Mouse (Mus musculus) kidney, embryonic 16.5 days (tissue): ENCODE data around the gene Olfr65. TPM values are rescaled to one million over a fixed set of nuclear protein-coding genes. Genes with fewer than 3 reads are reported as not detected.
A peak's percentile ranks its signal among the peaks of the same experiment; 100 is the strongest.

Experiments used
- ATAC-seq: fragments of 200-750 bp; cut with Nextera tagmentation; 2 replicates; pipeline ENCODE4 v1.8.0; 2017; ENCODE audit warnings: moderate TSS enrichment; ENCODE audit not compliant: low FRiP score, low TSS enrichment
- H3K27ac ChIP-seq: fragments of 300-500 bp; sonication (generic); 2 replicates; pipeline ENCODE4 v1.5.1; 2014; ENCODE audit warnings: low read length
- H3K27me3 ChIP-seq: fragments of 300-500 bp; sonication (generic); 2 replicates; pipeline ENCODE4 v1.6.1; 2014; ENCODE audit warnings: low read length, control low read depth, mixed read lengths; ENCODE audit not compliant: insufficient read depth
- H3K36me3 ChIP-seq: fragments of 300-500 bp; sonication (generic); 2 replicates; pipeline ENCODE4 v1.6.1; 2014; ENCODE audit warnings: low read length, control low read depth, mixed read lengths; ENCODE audit not compliant: insufficient read depth
- H3K4me1 ChIP-seq: fragments of 300-500 bp; sonication (generic); 2 replicates; pipeline ENCODE4 v1.6.1; 2014; ENCODE audit warnings: low read length, control low read depth, mixed read lengths; ENCODE audit not compliant: insufficient read depth
- H3K4me2 ChIP-seq: fragments of 300-500 bp; sonication (generic); replicated peaks from 2 replicates; pipeline ENCODE4 v1.6.1; 2014; ENCODE audit warnings: low read depth, low read length
- H3K4me3 ChIP-seq: fragments of 300-500 bp; sonication (generic); 2 replicates; pipeline ENCODE4 v1.5.1; 2014; ENCODE audit warnings: mild to moderate bottlenecking, low read length
- H3K9ac ChIP-seq: fragments of 300-500 bp; sonication (generic); replicated peaks from 2 replicates; pipeline ENCODE4 v1.6.1; 2014; ENCODE audit warnings: low read length
- H3K9me3 ChIP-seq: fragments of 300-500 bp; sonication (generic); 2 replicates; pipeline ENCODE4 v1.6.1; 2016; ENCODE audit warnings: low read length, control low read depth
- WGBS: fragments of 180-500 bp; shearing (Covaris S2); extraction: QIAGEN DNeasy Blood & Tissue Kit; methylation state at CpG from one replicate; pipeline ENCODE4 v1.1.7; 2014; 5-methylcytosine and 5-hydroxymethylcytosine counted together
- polyA plus RNA-seq: library from polyadenylated mRNA; unstranded; fragments of >200 nt; fragmentation: Nextera tagmentation; extraction: Ambion mirVana; gene quantifications from 2 replicates; pipeline ENCODE4 v1.2.1, GENCODE M21; 2015

Olfr65 gene
- polyA plus RNA-seq, 1 experiment from 2014 or later: not detected

- no peak for ATAC-seq
- WGBS: 63% methylated on average over 1 of the region's 1 CpGs
- no peak within 1 kb of the TSS for H3K9ac ChIP-seq
- no peak within 1 kb of the TSS for H3K4me2 ChIP-seq
- no peak within 1 kb of the TSS for H3K4me3 ChIP-seq
- no peak within 1 kb of the TSS for H3K27ac ChIP-seq
- H3K9me3 ChIP-seq: no peaks in the 10 kb centered on the region
- no peaks in the 10 kb centered on the region for H3K27me3 ChIP-seq
- no peaks in the 10 kb centered on the region for H3K4me1 ChIP-seq
- no peaks in the 10 kb centered on the region for H3K36me3 ChIP-seq
Measured at GRCm38 (mm10) chr7:103894385-103894784, 8.9 kb upstream of the Olfr65 start, which contains the start of gene Olfr64. Gene Olfr64, minus strand, starts transcription at chr7:103894485.

GRCm38 (mm10) chr7:103910047-103910446 lies 6.8 kb downstream of the Olfr65 start:
- Histone ChIP-seq H3K36me3 (no peaks in the 10 kb centered on the region), H3K27ac (no peak overlapping the region), H3K4me2 (no peak overlapping the region), H3K27me3 (no peaks in the 10 kb centered on the region), H3K9me3 (no peaks in the 10 kb centered on the region), H3K4me1 (no peaks in the 10 kb centered on the region), H3K9ac (no peak overlapping the region), H3K4me3 (no peak overlapping the region)
- 0 out of 2 replicates have a peak, but pooled peaks have one; percentile 59 for ATAC-seq
- 2% methylated on average over 3 of the region's 3 CpGs for WGBS

- no peaks in the 10 kb centered on the region for H3K9me3 ChIP-seq
- no peak overlapping the region for H3K4me2 ChIP-seq
- H3K36me3 ChIP-seq: no peaks in the 10 kb centered on the region
- ATAC-seq: peak; percentile 65; the same call in 1 of the 2 replicates
- no peak overlapping the region for H3K4me3 ChIP-seq
- H3K27ac ChIP-seq: no peak overlapping the region
- H3K9ac ChIP-seq: no peak overlapping the region
- no peaks in the 10 kb centered on the region for H3K4me1 ChIP-seq
- WGBS: 45% methylated on average over 8 of the region's 8 CpGs
- H3K27me3 ChIP-seq: no peaks in the 10 kb centered on the region
Measured at GRCm38 (mm10) chr7:103912969-103913511, 9.8 kb downstream of the Olfr65 start.

GRCm38 (mm10) chr7:103915338-103915737 lies 12.1 kb downstream of the Olfr65 start:
- no peaks in the 10 kb centered on the region for H3K27me3 ChIP-seq
- H3K9ac ChIP-seq: no peak overlapping the region
- H3K4me2 ChIP-seq: no peak overlapping the region
- ATAC-seq: no peak
- H3K27ac ChIP-seq: no peak overlapping the region
- no peaks in the 10 kb centered on the region for H3K4me1 ChIP-seq
- no peak overlapping the region for H3K4me3 ChIP-seq
- no peaks in the 10 kb centered on the region for H3K9me3 ChIP-seq
- no peaks in the 10 kb centered on the region for H3K36me3 ChIP-seq

- H3K9me3 ChIP-seq: no peaks in the 10 kb centered on the region
- H3K36me3 ChIP-seq: no peaks in the 10 kb centered on the region
- no peak within 1 kb of the TSS for H3K4me3 ChIP-seq
- no peak for ATAC-seq
- H3K4me1 ChIP-seq: no peaks in the 10 kb centered on the region
- no peak within 1 kb of the TSS for H3K9ac ChIP-seq
- H3K27ac ChIP-seq: no peak within 1 kb of the TSS
- H3K27me3 ChIP-seq: no peaks in the 10 kb centered on the region
- no peak within 1 kb of the TSS for H3K4me2 ChIP-seq
Measured at GRCm38 (mm10) chr7:103928525-103928924, 25.2 kb downstream of the Olfr65 start, which contains the start of gene Olfr631. Gene Olfr631, plus strand, starts transcription at chr7:103928825.

- no peaks in the 10 kb centered on the region for H3K36me3 ChIP-seq
- H3K27me3 ChIP-seq: no peaks in the 10 kb centered on the region
- ATAC-seq: no peak
- no peaks in the 10 kb centered on the region for H3K9me3 ChIP-seq
- no peaks in the 10 kb centered on the region for H3K4me1 ChIP-seq
- H3K9ac ChIP-seq: no peak within 1 kb of the TSS
- H3K4me2 ChIP-seq: no peak within 1 kb of the TSS
- WGBS: 83% methylated on average over 2 of the region's 2 CpGs
- no peak within 1 kb of the TSS for H3K27ac ChIP-seq
- H3K4me3 ChIP-seq: no peak within 1 kb of the TSS
Measured at GRCm38 (mm10) chr7:103934264-103934663, 31.0 kb downstream of the Olfr65 start, which contains the start of gene Olfr632. Gene Olfr632, plus strand, starts transcription at chr7:103934347.

- Histone ChIP-seq H3K27me3 (no peaks in the 10 kb centered on the region), H3K9ac (no peak overlapping the region), H3K36me3 (no peaks in the 10 kb centered on the region), H3K9me3 (no peaks in the 10 kb centered on the region), H3K4me2 (no peak overlapping the region), H3K4me1 (no peaks in the 10 kb centered on the region), H3K4me3 (no peak overlapping the region), H3K27ac (no peak overlapping the region)
- ATAC-seq: no peak
- WGBS: 28% methylated on average over 2 of the region's 2 CpGs
Measured at GRCm38 (mm10) chr7:103942730-103943129, 39.4 kb downstream of the Olfr65 start.

GRCm38 (mm10) chr7:103944137-103944536 lies 40.9 kb downstream of the Olfr65 start, which contains the start of gene Olfr633:
Gene Olfr633, plus strand, starts transcription at chr7:103944437.
- no peak within 1 kb of the TSS for H3K27ac ChIP-seq
- H3K4me2 ChIP-seq: no peak within 1 kb of the TSS
- H3K4me3 ChIP-seq: no peak within 1 kb of the TSS
- no peaks in the 10 kb centered on the region for H3K4me1 ChIP-seq
- no peak within 1 kb of the TSS for H3K9ac ChIP-seq
- H3K36me3 ChIP-seq: no peaks in the 10 kb centered on the region
- H3K9me3 ChIP-seq: no peaks in the 10 kb centered on the region
- H3K27me3 ChIP-seq: no peaks in the 10 kb centered on the region
- ATAC-seq: no peak

Other genes with a start within 250 kb of the Olfr65 start
- not detected in 2 replicates for gene Olfr623, start 239.8 kb upstream of the Olfr65 start, polyA plus RNA-seq
- 0.02 and 0.04 TPM in 2 replicates for gene Olfr624, start 232.3 kb upstream of the Olfr65 start, polyA plus RNA-seq
- not detected in 2 replicates for gene Olfr625-ps1, start 220.8 kb upstream of the Olfr65 start, polyA plus RNA-seq
- not detected in 2 replicates for gene Olfr243, start 188.8 kb upstream of the Olfr65 start, polyA plus RNA-seq
- gene Olfr628, start 173.1 kb upstream of the Olfr65 start, polyA plus RNA-seq: not detected in 2 replicates
- not detected in 2 replicates for gene Olfr629, start 158.5 kb upstream of the Olfr65 start, polyA plus RNA-seq
- gene Olfr630, start 146.2 kb upstream of the Olfr65 start, polyA plus RNA-seq: not detected in 2 replicates
- gene Olfr69, start 131.9 kb upstream of the Olfr65 start, polyA plus RNA-seq: not detected in 2 replicates
- gene Olfr68, start 123.8 kb upstream of the Olfr65 start, polyA plus RNA-seq: not detected in 2 replicates
- gene Olfr67, start 111.7 kb upstream of the Olfr65 start, polyA plus RNA-seq: not detected in 2 replicates
- gene Hbb-bt, start 89.5 kb upstream of the Olfr65 start, polyA plus RNA-seq: 2,178 and 2,179 TPM in 2 replicates
- 7,235 and 7,674 TPM in 2 replicates for gene Hbb-bs, start 75.4 kb upstream of the Olfr65 start, polyA plus RNA-seq
- gene Hbb-bh2, start 63.0 kb upstream of the Olfr65 start, polyA plus RNA-seq: not detected in 2 replicates
- 0.92 and 1.9 TPM in 2 replicates for gene Hbb-bh1, start 60.3 kb upstream of the Olfr65 start, polyA plus RNA-seq
- gene Hbb-y, start 50.3 kb upstream of the Olfr65 start, polyA plus RNA-seq: 50.5 and 57.1 TPM in 2 replicates
- not detected in 2 replicates for gene Olfr66, start 17.2 kb upstream of the Olfr65 start, polyA plus RNA-seq
- not detected in 2 replicates for gene Olfr64, start 9.0 kb upstream of the Olfr65 start, polyA plus RNA-seq
- not detected in 2 replicates for gene Olfr631, start 25.3 kb downstream of the Olfr65 start, polyA plus RNA-seq
- gene Olfr632, start 30.9 kb downstream of the Olfr65 start, polyA plus RNA-seq: not detected in 2 replicates
- not detected in 2 replicates for gene Olfr633, start 41.0 kb downstream of the Olfr65 start, polyA plus RNA-seq
- gene Olfr635, start 67.7 kb downstream of the Olfr65 start, polyA plus RNA-seq: 0.01 TPM in 2 replicates
- gene Olfr638, start 95.3 kb downstream of the Olfr65 start, polyA plus RNA-seq: not detected in 2 replicates
- gene Olfr639, start 113.8 kb downstream of the Olfr65 start, polyA plus RNA-seq: not detected in 2 replicates
- not detected in 2 replicates for gene Olfr640, start 122.1 kb downstream of the Olfr65 start, polyA plus RNA-seq
- gene Olfr641, start 132.0 kb downstream of the Olfr65 start, polyA plus RNA-seq: not detected in 2 replicates
- gene Olfr642, start 149.2 kb downstream of the Olfr65 start, polyA plus RNA-seq: not detected in 2 replicates
- not detected in 2 replicates for gene 4930516K23Rik, start 158.0 kb downstream of the Olfr65 start, polyA plus RNA-seq
- not detected in 2 replicates for gene Olfr644, start 168.4 kb downstream of the Olfr65 start, polyA plus RNA-seq
- gene Olfr645, start 182.0 kb downstream of the Olfr65 start, polyA plus RNA-seq: not detected in 2 replicates
- not detected in 2 replicates for gene Olfr646, start 201.4 kb downstream of the Olfr65 start, polyA plus RNA-seq
- gene Ubqln5, start 226.3 kb downstream of the Olfr65 start, polyA plus RNA-seq: not detected in 2 replicates
- gene Olfr643, start 233.9 kb downstream of the Olfr65 start, polyA plus RNA-seq: not detected in 2 replicates
- not detected in 2 replicates for gene Ubqln3, start 239.8 kb downstream of the Olfr65 start, polyA plus RNA-seq
- gene Ubqlnl, start 247.1 kb downstream of the Olfr65 start, polyA plus RNA-seq: not detected in 2 replicates